Mouse (Mus musculus) CH12.LX (cell line): ENCODE data around the gene Gm20388. TPM values are rescaled to one million over a fixed set of nuclear protein-coding genes. Genes with fewer than 3 reads are reported as not detected.

ENCODE experiments used
- DNase-seq: peaks from one replicate; pipeline ENCODE4 v3.0.0-alpha.2; 2013; ENCODE audit errors: extremely low read depth
- H3K27ac ChIP-seq: 2 replicates; pipeline ENCODE4 v1.5.1; 2012; ENCODE audit warnings: low read depth, mild to moderate bottlenecking, control low read depth, moderate library complexity; ENCODE audit not compliant: insufficient read depth
- H3K27me3 ChIP-seq: replicated peaks from 2 replicates; pipeline ENCODE3; 2012; ENCODE audit warnings: inconsistent platforms
- H3K36me3 ChIP-seq, 2 experiments: replicated peaks in 1 of 2; 2 replicates each; pipeline versions ENCODE3 to v1.6.1; 2012; ENCODE audit warnings: inconsistent platforms in 1 of 2, low read length in 1 of 2, mild to moderate bottlenecking in 1 of 2, mixed read lengths in 1 of 2, moderate library complexity in 1 of 2; ENCODE audit not compliant: control insufficient read depth in 1 of 2, insufficient read depth in 1 of 2
- H3K4me1 ChIP-seq, 2 experiments: 2 replicates each; pipeline ENCODE4 v1.6.1; 2012; ENCODE audit warnings: inconsistent platforms in 1 of 2, moderate library complexity in 1 of 2; ENCODE audit not compliant: insufficient read depth in 2 of 2, control insufficient read depth in 1 of 2
- H3K4me2 ChIP-seq: 2 replicates; pipeline ENCODE4 v1.6.1; 2012; ENCODE audit warnings: low read depth, mild to moderate bottlenecking, control low read depth; ENCODE audit not compliant: poor library complexity, insufficient read depth, severe bottlenecking
- H3K4me3 ChIP-seq, 3 experiments: fragments of 150-350 bp in 1 of 3; sonication (generic) in 1 of 3; replicated peaks in 1 of 3; 2 replicates each; pipeline versions ENCODE3 to v1.5.1; 2011 to 2012; ENCODE audit warnings: low read depth in 2 of 3, low read length in 2 of 3, mild to moderate bottlenecking in 2 of 3, moderate library complexity in 2 of 3, control low read depth in 1 of 3, improper control_type of control experiment in 1 of 3, inconsistent platforms in 1 of 3, mixed read lengths in 1 of 3; ENCODE audit not compliant: poor library complexity in 1 of 3
- H3K79me2 ChIP-seq: replicated peaks from 2 replicates; pipeline ENCODE4 v1.6.1; 2012; ENCODE audit warnings: mild to moderate bottlenecking, moderate library complexity; ENCODE audit not compliant: control insufficient read depth, poor library complexity, insufficient read depth, severe bottlenecking; ENCODE audit errors: extremely low read depth
- H3K9ac ChIP-seq: 2 replicates; pipeline ENCODE4 v1.6.1; 2012; ENCODE audit warnings: low read depth, mild to moderate bottlenecking, control low read depth, moderate library complexity; ENCODE audit not compliant: insufficient read depth
- H3K9me3 ChIP-seq: replicated peaks from 2 replicates; pipeline ENCODE3; 2012; ENCODE audit warnings: low read length, inconsistent platforms, mixed read lengths
- BHLHE40 ChIP-seq: IDR thresholded peaks from 2 replicates; pipeline ENCODE4 v1.6.1; 2011; ENCODE audit warnings: mild to moderate bottlenecking, low read depth, low read length, improper control_type of control experiment
- CHD2 ChIP-seq: IDR thresholded peaks from 2 replicates; pipeline ENCODE4 v1.6.1; 2011; ENCODE audit warnings: low read length, improper control_type of control experiment
- E2F4 ChIP-seq: IDR thresholded peaks from 2 replicates; pipeline ENCODE4 v1.6.1; 2011; ENCODE audit warnings: low read depth, low read length, improper control_type of control experiment; ENCODE audit not compliant: insufficient replicate concordance
- ELF1 ChIP-seq: IDR thresholded peaks from 2 replicates; pipeline ENCODE4 v1.6.1; 2014; ENCODE audit warnings: low read depth, mild to moderate bottlenecking, inconsistent platforms, low read length, improper control_type of control experiment
- EP300 ChIP-seq: IDR thresholded peaks from 2 replicates; pipeline ENCODE4 v1.6.1; 2011; ENCODE audit warnings: low read length, improper control_type of control experiment
- ETS1 ChIP-seq: conservative IDR thresholded peaks from 2 replicates; pipeline ENCODE4 v1.6.1; 2012; ENCODE audit warnings: low read depth, mild to moderate bottlenecking, inconsistent platforms, low read length, improper control_type of control experiment, moderate library complexity
- HCFC1 ChIP-seq: IDR thresholded peaks from 2 replicates; pipeline ENCODE4 v1.6.1; 2012; ENCODE audit warnings: low read depth, mild to moderate bottlenecking, inconsistent platforms, low read length, improper control_type of control experiment
- IRF4 ChIP-seq: IDR thresholded peaks from 2 replicates; pipeline ENCODE4 v1.6.1; 2014; ENCODE audit warnings: low read depth, mild to moderate bottlenecking, inconsistent platforms, low read length, improper control_type of control experiment
- JUN ChIP-seq: IDR thresholded peaks from 2 replicates; pipeline ENCODE4 v1.6.1; 2011; ENCODE audit warnings: low read depth, mild to moderate bottlenecking, low read length, improper control_type of control experiment, moderate library complexity; ENCODE audit not compliant: insufficient read depth
- MEF2A ChIP-seq: IDR thresholded peaks from 2 replicates; pipeline ENCODE4 v1.6.1; 2014; ENCODE audit warnings: low read depth, mild to moderate bottlenecking, inconsistent platforms, low read length, improper control_type of control experiment, borderline replicate concordance
- MYC ChIP-seq: IDR thresholded peaks from 2 replicates; pipeline ENCODE4 v1.6.1; 2011; ENCODE audit warnings: low read depth, mild to moderate bottlenecking, improper control_type of control experiment, low read length
- NRF1 ChIP-seq: IDR thresholded peaks from 2 replicates; pipeline ENCODE4 v1.6.1; 2014; ENCODE audit warnings: low read depth, mild to moderate bottlenecking, inconsistent platforms, low read length, improper control_type of control experiment, moderate library complexity
- PAX5 ChIP-seq: IDR thresholded peaks from 2 replicates; pipeline ENCODE4 v1.6.1; 2012; ENCODE audit warnings: low read length, inconsistent platforms, mixed read lengths
- POLR2A ChIP-seq: IDR thresholded peaks from 2 replicates; pipeline ENCODE4 v1.6.1; 2011; ENCODE audit warnings: low read depth, mild to moderate bottlenecking, improper control_type of control experiment, low read length
- POLR2AphosphoS2 ChIP-seq: IDR thresholded peaks from 2 replicates; pipeline ENCODE4 v1.6.1; 2011; ENCODE audit warnings: low read depth, low read length, improper control_type of control experiment
- RCOR1 ChIP-seq: conservative IDR thresholded peaks from 2 replicates; pipeline ENCODE4 v1.6.1; 2012; ENCODE audit warnings: low read depth, mild to moderate bottlenecking, inconsistent platforms, low read length, improper control_type of control experiment
- SIN3A ChIP-seq: IDR thresholded peaks from 2 replicates; pipeline ENCODE4 v1.6.1; 2012; ENCODE audit warnings: low read length, improper control_type of control experiment, inconsistent platforms
- SMC3 ChIP-seq: IDR thresholded peaks from 2 replicates; pipeline ENCODE4 v1.6.1; 2011; ENCODE audit warnings: low read depth, low read length, improper control_type of control experiment
- UBTF ChIP-seq: IDR thresholded peaks from 2 replicates; pipeline ENCODE4 v1.6.1; 2012; ENCODE audit warnings: low read depth, mild to moderate bottlenecking, inconsistent platforms, low read length, improper control_type of control experiment, moderate library complexity
- ZC3H11A ChIP-seq: IDR thresholded peaks from 2 replicates; pipeline ENCODE4 v1.6.1; 2012; ENCODE audit warnings: low read depth, mild to moderate bottlenecking, inconsistent platforms, low read length, improper control_type of control experiment
- ZKSCAN1 ChIP-seq: IDR thresholded peaks from 2 replicates; pipeline ENCODE4 v1.6.1; 2012; ENCODE audit warnings: low read depth, inconsistent platforms, low read length, improper control_type of control experiment, borderline replicate concordance
- dilution Hi-C: fragments of 300-500 bp; cut with MboI; formaldehyde crosslinking; loops from 2 replicates; pipeline ENCODE4 v1.14.3; 2020; ENCODE audit warnings: low sequenced_read_pairs; ENCODE audit not compliant: extremely low pct_unique_long_range_greater_than_20kb, extremely low pct_ligation_motif_present
- in situ Hi-C: fragments of 300-500 bp; cut with MboI; formaldehyde crosslinking; loops from 3 replicates; pipeline ENCODE4 v1.14.3; 2019; ENCODE audit warnings: low sequenced_read_pairs, low pct_ligation_motif_present, low pct_unique_long_range_greater_than_20kb, mixed read lengths
- polyA plus RNA-seq: library from polyadenylated mRNA; unstranded; fragments of >175 nt; gene quantifications from 2 replicates; pipeline ENCODE4 v1.2.1, GENCODE M21; 2012; ENCODE audit warnings: low read depth; ENCODE audit not compliant: insufficient read length
- total RNA-seq, 2 experiments: library from RNA; depleted of rRNA; stranded (reverse); fragments of 300-350 nt in 1 of 2; fragments of >200 nt in 1 of 2; gene quantifications; 2 replicates each; pipeline ENCODE4 v1.2.3; 2012 to 2014

The Gm20388 gene
- total and polyA plus RNA-seq, 3 experiments: 14.8 to 26.3 (median 22.2) TPM

- no peaks in the 10 kb centered on the region for H3K9me3 ChIP-seq
- TF ChIP-seq IRF4: no peak
- TF ChIP-seq EP300: no peak
- TF ChIP-seq ZKSCAN1: no peak
- TF ChIP-seq POLR2A: no peak
- TF ChIP-seq RCOR1: no peak
- no peak for TF ChIP-seq NRF1
- no peak for TF ChIP-seq E2F4
- TF ChIP-seq ELF1: no peak
- TF ChIP-seq JUN: no peak
- TF ChIP-seq CHD2: no peak
- no peak for TF ChIP-seq PAX5
- no peak for TF ChIP-seq HCFC1
- TF ChIP-seq ETS1: no peak
- no peak for TF ChIP-seq SMC3
- TF ChIP-seq UBTF: no peak
- TF ChIP-seq POLR2AphosphoS2: no peak
- TF ChIP-seq, all 38 proteins: peak for 0
- peaks cover 28% of the 10 kb centered on the region for H3K27me3 ChIP-seq
- H3K27ac ChIP-seq: no peak overlapping the region
- dilution Hi-C loops (no loop called here), in situ Hi-C loops (no loop called here)
- no peaks in the 10 kb centered on the region for H3K79me2 ChIP-seq
- H3K36me3 ChIP-seq: no peaks in the 10 kb centered on the region
- no peak overlapping the region for H3K9ac ChIP-seq
- no peak overlapping the region for H3K4me2 ChIP-seq
- H3K4me3 ChIP-seq: no peak overlapping the region
- DNase-seq: peak; percentile 17
- peaks cover 9 to 19% of the 10 kb centered on the region in 2 experiments; a peak in 3 of 4 replicates for H3K4me1 ChIP-seq
These were observed 3781.7 kb downstream of the Gm20388 start for GRCm38 (mm10) chr8:123692165-123692962.

DNA sequence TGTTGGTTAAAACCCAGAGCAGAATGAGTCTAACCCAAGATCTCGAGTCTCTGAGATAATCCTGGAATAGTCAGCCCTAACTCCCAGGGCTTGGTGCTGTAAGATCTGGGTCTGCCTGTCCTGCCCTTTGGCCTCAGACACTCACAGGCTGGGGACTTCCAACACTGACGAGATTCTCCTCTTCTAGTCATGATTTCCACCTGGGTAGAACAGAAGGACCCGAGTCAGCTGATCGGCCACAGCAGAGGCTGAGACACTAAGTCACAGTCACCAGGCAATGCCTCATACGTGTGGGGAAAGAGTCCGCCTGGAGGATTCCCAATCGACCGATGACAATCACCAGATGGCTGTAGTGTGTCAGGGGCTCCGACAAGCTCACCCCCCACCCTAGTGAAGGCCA lies 3785.5 kb downstream of the Gm20388 start:
- TF ChIP-seq ZC3H11A: no peak
- no peak for TF ChIP-seq MYC
- peak; percentile 92 for TF ChIP-seq ETS1
- TF ChIP-seq MEF2A: peak; percentile 51; the same call in 1 of the 2 replicates
- peak; percentile 50; the same call in 1 of the 2 replicates for TF ChIP-seq BHLHE40
- TF ChIP-seq EP300: peak; percentile 40; the same call in 1 of the 2 replicates
- peak; percentile 19; the same call in 1 of the 2 replicates for TF ChIP-seq JUN
- 0 out of 2 replicates have a peak, but pooled peaks have one; percentile 20 for TF ChIP-seq SIN3A
- dilution Hi-C loops: no loop called here
- peak overlapping the region; percentile 0; the same call in 1 of the 2 replicates for H3K4me2 ChIP-seq
- DNase-seq: peak; percentile 47
- no peak overlapping the region for H3K9ac ChIP-seq
- in situ Hi-C loops: no loop called here
- H3K9me3 ChIP-seq: no peaks in the 10 kb centered on the region
- peaks cover 20% of the 10 kb centered on the region for H3K27me3 ChIP-seq
- no peak overlapping the region for H3K4me3 ChIP-seq
- no peaks in the 10 kb centered on the region for H3K36me3 ChIP-seq
- H3K79me2 ChIP-seq: no peaks in the 10 kb centered on the region
- no peak overlapping the region for H3K27ac ChIP-seq
- peaks cover 13 to 19% of the 10 kb centered on the region in 2 experiments; a peak in 3 of 4 replicates for H3K4me1 ChIP-seq
